8 mouse cellular contexts compared by ENCODE assay signal in genomic region chr17:14165332-14165876, GRCm38 (mm10). TPM values are rescaled to one million over a fixed set of nuclear protein-coding genes. Genes with fewer than 3 reads are reported as not detected.
DNase-seq lines count a peak whose midpoint lies in the region; ATAC-seq and TF ChIP-seq lines count a peak whose summit lies in the region.

No protein-coding gene starts in this region.

- no peaks in the 10 kb centered on the region for H3K27me3 ChIP-seq in lung, embryonic 15.5 days
- H3K27me3 ChIP-seq in forebrain, postnatal 0 days (ENCODE audit: insufficient read depth, low read length), result no peaks in the 10 kb centered on the region
- H3K27me3 ChIP-seq in kidney, embryonic 14.5 days (ENCODE audit: control insufficient read depth, insufficient read depth, low read length), result peaks cover 7% of the 10 kb centered on the region
- H3K27me3 ChIP-seq in limb, embryonic 10.5 days (ENCODE audit: low read depth, poor library complexity, severe bottlenecking), result peaks cover 10% of the 10 kb centered on the region; the same call in 1 of the 2 replicates

- no peak for DNase-seq in lung, adult 18-20 months
- DNase-seq in forebrain, postnatal 0 days, result peak; percentile 77
- DNase-seq in limb, embryonic 10.5 days (ENCODE audit: low spot score), result peak; percentile 50
- peak; percentile 52 for DNase-seq in retina, embryonic 14.5 days (ENCODE audit: low spot score)
- DNase-seq in testis, postnatal 10 days (ENCODE audit: low spot score), result no peak

- H3K9ac ChIP-seq in lung, embryonic 15.5 days, result no peak overlapping the region
- 0 out of 2 replicates have a peak overlapping the region, but pooled peaks have one; percentile 2 for H3K9ac ChIP-seq in forebrain, postnatal 0 days
- H3K9ac ChIP-seq in kidney, embryonic 14.5 days (ENCODE audit: low read depth, low read length), result no peak overlapping the region

- 3% methylated on average over 10 of the region's 10 CpGs for WGBS in lung, embryonic 15.5 days
- WGBS in forebrain, postnatal 0 days, result 3% methylated on average over 10 of the region's 10 CpGs
- WGBS in kidney, embryonic 14.5 days, result 3% methylated on average over 10 of the region's 10 CpGs
- WGBS in limb, embryonic 10.5 days, result 1% methylated on average over 10 of the region's 10 CpGs

- TF ChIP-seq CTCF in forebrain, postnatal 0 days (IDR thresholded peaks at IDR 0.05; ENCODE audit: low read depth), result no peak

- peak overlapping the region; percentile 31 for H3K4me2 ChIP-seq in lung, embryonic 15.5 days
- peak overlapping the region; percentile 23; the same call in 1 of the 2 replicates for H3K4me2 ChIP-seq in forebrain, postnatal 0 days (ENCODE audit: low read depth)
- peak overlapping the region; percentile 1 for H3K4me2 ChIP-seq in kidney, embryonic 14.5 days (replicated peaks; ENCODE audit: low read depth, low read length)

- ATAC-seq in lung, embryonic 15.5 days (ENCODE audit: borderline replicate concordance, extremely low read depth, low FRiP score, low TSS enrichment), result peak; percentile 47; the same call in 1 of the 2 replicates
- ATAC-seq in forebrain, postnatal 0 days, result peak; percentile 86
- peak; percentile 83 for ATAC-seq in kidney, embryonic 14.5 days (ENCODE audit: low FRiP score, low TSS enrichment)
- no peak for ATAC-seq in activated CD4-positive, CD25-positive, alpha-beta regulatory T cell, adult 4 months

- no peaks in the 10 kb centered on the region for H3K36me3 ChIP-seq in lung, embryonic 15.5 days
- no peaks in the 10 kb centered on the region for H3K36me3 ChIP-seq in forebrain, postnatal 0 days (ENCODE audit: insufficient read depth)
- no peaks in the 10 kb centered on the region for H3K36me3 ChIP-seq in kidney, embryonic 14.5 days (ENCODE audit: control insufficient read depth, insufficient read depth, low read length)
- no peaks in the 10 kb centered on the region for H3K36me3 ChIP-seq in limb, embryonic 10.5 days

- H3K27ac ChIP-seq in lung, embryonic 15.5 days, result peak overlapping the region; percentile 26; the same call in 1 of the 2 replicates
- H3K27ac ChIP-seq in forebrain, postnatal 0 days (ENCODE audit: low read depth, low read length), result peak overlapping the region; percentile 55
- peak overlapping the region; percentile 67; the same call in 1 of the 2 replicates for H3K27ac ChIP-seq in kidney, embryonic 14.5 days (ENCODE audit: low read depth, low read length)
- no peak overlapping the region for H3K27ac ChIP-seq in limb, embryonic 10.5 days

- peaks cover 31% of the 10 kb centered on the region for H3K4me1 ChIP-seq in lung, embryonic 15.5 days
- H3K4me1 ChIP-seq in forebrain, postnatal 0 days (ENCODE audit: insufficient read depth), result peaks cover 24% of the 10 kb centered on the region
- peaks cover 47% of the 10 kb centered on the region for H3K4me1 ChIP-seq in kidney, embryonic 14.5 days (ENCODE audit: control insufficient read depth, insufficient read depth, low read length)
- peaks cover 20% of the 10 kb centered on the region for H3K4me1 ChIP-seq in limb, embryonic 10.5 days

- H3K4me3 ChIP-seq in lung, embryonic 15.5 days, result no peak overlapping the region
- no peak overlapping the region for H3K4me3 ChIP-seq in forebrain, postnatal 0 days (ENCODE audit: low read depth, low read length)
- no peak overlapping the region for H3K4me3 ChIP-seq in kidney, embryonic 14.5 days (ENCODE audit: low read length)
- H3K4me3 ChIP-seq in limb, embryonic 10.5 days, result peak overlapping the region; percentile 20; the same call in 1 of the 2 replicates

- no peaks in the 10 kb centered on the region for H3K9me3 ChIP-seq in lung, embryonic 15.5 days
- no peaks in the 10 kb centered on the region for H3K9me3 ChIP-seq in forebrain, postnatal 0 days (ENCODE audit: low read length)
- H3K9me3 ChIP-seq in kidney, embryonic 14.5 days (ENCODE audit: control insufficient read depth, low read length), result no peaks in the 10 kb centered on the region
- no peaks in the 10 kb centered on the region for H3K9me3 ChIP-seq in limb, embryonic 10.5 days (replicated peaks)

RNA-seq across cellular contexts. Expression of gene Dact2, which starts 38.7 kb away (rescaled TPM):
- polyA plus RNA-seq in lung, embryonic 15.5 days (2015; fragmentation: Nextera tagmentation; extraction: Ambion mirVana), result 4.6 and 4.7 TPM in 2 replicates
- total RNA-seq in forebrain, postnatal 0 days (2014; rRNA removed), result 10.8 and 19.4 TPM in 2 replicates
- 1.2 and 2.1 TPM in 2 replicates for polyA plus RNA-seq in forebrain, postnatal 0 days (2015; fragmentation: Nextera tagmentation; extraction: Ambion mirVana)
- polyA plus RNA-seq in kidney, embryonic 14.5 days (2014; fragmentation: Nextera tagmentation; extraction: Ambion mirVana), result 16.4 and 21.0 TPM in 2 replicates
- polyA plus RNA-seq in limb, embryonic 10.5 days (2016; fragmentation: Nextera tagmentation; extraction: Ambion mirVana), result 0.50 and 1.0 TPM in 2 replicates
- polyA plus RNA-seq in activated CD4-positive, CD25-positive, alpha-beta regulatory T cell, adult 4 months (2017; shearing (Covaris generic)), result not detected

Comparison
In these comparisons a context has a peak if more than half of its experiments do, and no peak if none do; other contexts are left out.
1. DNase-seq: peak in forebrain, postnatal 0 days (single experiment), limb, embryonic 10.5 days (single experiment) and retina, embryonic 14.5 days (single experiment); none in lung, adult 18-20 months (0 of 2) and testis, postnatal 10 days (single experiment).
2. Peak in every context shown above with its lines, with median percentiles within 50 percentile points of each other: H3K4me2 ChIP-seq.